Mouse (Mus musculus): ENCODE results near the gene Ugdh.

DNA sequence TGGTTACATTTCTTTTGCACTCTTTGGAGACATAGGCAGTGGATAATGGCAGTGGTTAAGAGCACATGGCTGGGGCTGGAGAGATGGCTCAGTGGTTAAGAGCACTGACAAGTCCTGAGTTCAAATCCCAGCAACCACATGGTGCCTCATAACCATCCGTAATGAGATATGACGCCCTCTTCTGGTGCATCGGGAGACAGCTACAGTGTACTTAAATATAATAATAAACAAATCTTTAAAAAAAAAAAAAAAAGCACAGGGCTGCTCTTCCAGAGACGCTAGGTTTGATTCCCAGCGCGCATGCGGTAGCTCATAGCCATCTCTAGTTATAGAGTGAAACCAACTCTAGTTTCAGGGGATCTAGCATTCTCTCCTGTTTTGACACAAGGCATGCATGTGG lies 41.3 kb downstream of the Ugdh start:
- TF ChIP-seq CTCF (IDR thresholded peaks at IDR 0.05; ENCODE audit: extremely low read depth, insufficient read length, insufficient replicate concordance, low read depth, low read length) (no peak), POLR2A (IDR thresholded peaks at IDR 0.05; ENCODE audit: low read depth, low read length) (no peak)
